Mouse (Mus musculus) left cerebral cortex, adult 9 months (tissue): ENCODE results near the gene Olfr1453.
"Not testable (repeated sequence)": the region's sequence is repeated elsewhere in the genome, so short reads cannot be mapped to it uniquely, and the experiment has no call there.

Experiments used
- DNase-seq, 2 experiments: peaks; one replicate each; pipeline ENCODE4 v3.0.0; 2022; ENCODE audit warnings: low spot score in 2 of 2

The Olfr1453 gene

GRCm38 (mm10) chr19:13028227-13028626, at the start of gene Olfr1453:
Gene Olfr1453, minus strand, starts transcription at chr19:13028327.
- no peak for DNase-seq

GRCm38 (mm10) chr19:13060310-13060709, 32.2 kb upstream of the Olfr1453 start, which contains the start of gene Olfr1454:
Gene Olfr1454, plus strand, starts transcription at chr19:13060610.
- DNase-seq: no peak

- no peak for DNase-seq
These were observed 33.4 kb downstream of the Olfr1453 start, which contains the start of gene Olfr1451 for GRCm38 (mm10) chr19:12994714-12995113. Gene Olfr1451, plus strand, starts transcription at chr19:12995014.

GRCm38 (mm10) chr19:12992316-12992715, 35.8 kb downstream of the Olfr1453 start:
- DNase-seq: not testable (repeated sequence)
